Mouse (Mus musculus) layer of hippocampus, adult 9-10 months (tissue): ENCODE measurements around the gene Man1c1.
A peak's percentile ranks its signal among the peaks of the same experiment; 100 is the strongest.

Experiments used
- DNase-seq: peaks from one replicate; pipeline ENCODE4 v3.0.0; 2022; ENCODE audit warnings: low spot score

The Man1c1 gene

DNA sequence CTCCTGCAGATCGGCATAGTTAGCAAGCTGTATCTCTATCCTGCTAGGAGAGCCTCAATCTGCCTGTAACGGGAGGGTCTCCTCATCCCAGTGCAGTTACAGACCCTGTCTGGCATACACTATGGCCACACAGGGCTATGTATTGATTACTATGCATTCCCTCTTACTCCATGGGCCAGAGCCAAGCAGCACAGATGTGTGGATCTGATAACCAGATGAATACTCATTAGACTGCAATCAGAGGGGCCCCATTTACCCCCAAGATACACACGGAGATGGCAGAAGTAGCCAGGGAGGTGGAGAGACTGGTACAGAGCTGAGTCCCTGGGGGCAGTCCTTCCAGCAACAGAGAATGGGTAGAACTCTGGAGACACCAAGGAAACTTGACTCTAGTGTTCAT lies 101.5 kb downstream of the Man1c1 start:
- DNase-seq, result no peak

GRCm38 (mm10) chr4:134601981-134602380 lies 102.1 kb downstream of the Man1c1 start:
- no peak for DNase-seq

DNA sequence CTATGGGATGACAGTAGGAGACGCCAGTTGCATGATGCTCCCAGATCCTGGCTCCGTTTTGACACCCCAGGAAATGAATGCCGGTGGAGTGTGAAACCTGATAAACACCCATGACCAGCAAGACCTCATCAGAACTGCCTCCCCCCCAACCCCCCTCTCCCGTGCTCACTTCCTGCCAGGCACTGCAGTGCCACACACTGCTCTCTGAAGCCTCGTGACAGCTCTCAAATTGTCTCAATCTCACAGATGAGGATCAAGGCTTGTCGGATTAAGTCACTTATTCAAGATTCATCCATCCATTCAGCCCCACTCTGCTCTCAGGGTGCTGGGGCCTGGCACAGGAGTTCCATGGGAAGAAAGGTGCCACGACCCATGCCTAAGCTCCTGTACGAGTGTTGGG lies 102.7 kb downstream of the Man1c1 start:
- no peak for DNase-seq

DNA sequence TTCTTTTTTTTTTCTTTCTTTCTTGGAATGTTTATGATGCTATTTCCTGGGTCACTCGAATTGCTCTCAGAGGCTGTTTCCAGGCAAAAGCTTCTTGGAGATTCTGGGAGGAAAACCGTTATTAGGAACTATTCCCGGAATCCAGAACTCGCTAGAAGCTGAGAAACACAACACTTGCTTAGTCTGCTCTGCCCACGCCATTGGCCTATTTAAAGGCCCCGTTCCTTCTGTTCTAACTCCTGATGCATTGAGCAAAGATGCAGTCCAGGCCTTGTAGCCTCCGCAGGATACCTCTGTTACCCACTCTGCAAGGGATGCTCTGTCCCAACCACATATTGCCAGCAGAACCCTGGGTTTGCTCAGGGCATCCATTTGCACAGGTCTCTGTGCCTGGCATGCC lies 103.3 kb downstream of the Man1c1 start:
- no peak for DNase-seq

DNA sequence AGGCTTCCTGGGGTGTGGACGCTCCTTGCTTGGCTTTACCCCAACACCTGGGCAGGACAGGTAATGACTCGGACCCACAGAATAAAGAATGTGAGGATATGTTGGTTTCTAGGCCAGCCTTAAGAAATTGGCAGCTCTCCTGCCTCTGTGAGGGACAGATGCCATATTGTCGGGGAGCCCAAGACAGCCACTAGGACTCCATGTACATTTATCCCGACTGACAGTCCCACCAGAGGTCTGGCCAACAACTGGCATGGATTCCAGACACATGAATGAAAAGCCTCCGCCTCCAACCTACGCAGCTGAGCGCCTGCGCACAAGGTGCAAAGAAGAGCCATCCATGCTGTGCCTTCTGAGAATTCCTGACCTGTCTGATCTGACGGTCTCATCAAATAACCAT lies 104.0 kb downstream of the Man1c1 start:
- DNase-seq, result no peak

DNA sequence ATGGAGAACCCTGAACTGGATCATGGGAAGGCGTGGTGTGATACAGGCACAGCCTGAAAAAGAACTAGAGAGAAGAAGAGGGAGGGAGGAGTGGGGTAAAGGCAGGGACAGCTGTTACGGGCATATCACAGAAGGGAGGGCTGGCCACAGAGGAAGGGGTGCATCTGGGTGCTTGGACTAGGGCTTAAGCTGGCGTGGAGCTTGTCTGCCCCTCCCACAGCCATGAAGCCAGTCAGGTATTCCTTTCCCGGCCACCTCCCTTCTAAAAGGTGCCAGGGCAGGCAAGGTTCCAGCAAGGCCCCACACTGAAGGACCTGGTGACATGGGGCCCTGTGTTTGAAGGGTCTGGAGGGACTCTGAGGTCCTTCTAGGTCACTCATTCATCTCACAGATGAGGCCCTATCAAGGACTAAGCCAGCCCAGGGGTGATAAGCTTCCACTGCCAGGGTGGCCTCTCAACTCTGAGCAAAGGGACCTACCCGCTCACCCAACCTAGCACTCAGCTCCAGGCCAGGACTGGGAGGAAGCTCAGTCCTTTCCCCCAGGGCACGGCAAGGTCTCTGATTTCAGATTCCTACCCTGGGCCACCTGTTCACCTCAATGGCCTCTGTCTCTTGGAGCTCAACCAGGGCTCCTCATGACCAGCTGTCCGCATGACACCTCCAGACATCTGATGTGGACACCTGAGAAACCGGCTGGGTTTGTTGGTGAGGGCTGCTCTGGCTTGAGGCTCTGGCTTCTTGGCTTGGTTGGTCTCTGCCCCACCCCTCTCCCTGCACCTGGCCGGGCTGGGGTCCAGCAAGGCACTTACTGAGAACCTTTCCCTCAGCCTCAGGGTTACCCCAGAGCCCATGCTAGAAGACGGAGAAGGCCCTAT lies 107.0 kb downstream of the Man1c1 start:
- DNase-seq, result no peak

DNA sequence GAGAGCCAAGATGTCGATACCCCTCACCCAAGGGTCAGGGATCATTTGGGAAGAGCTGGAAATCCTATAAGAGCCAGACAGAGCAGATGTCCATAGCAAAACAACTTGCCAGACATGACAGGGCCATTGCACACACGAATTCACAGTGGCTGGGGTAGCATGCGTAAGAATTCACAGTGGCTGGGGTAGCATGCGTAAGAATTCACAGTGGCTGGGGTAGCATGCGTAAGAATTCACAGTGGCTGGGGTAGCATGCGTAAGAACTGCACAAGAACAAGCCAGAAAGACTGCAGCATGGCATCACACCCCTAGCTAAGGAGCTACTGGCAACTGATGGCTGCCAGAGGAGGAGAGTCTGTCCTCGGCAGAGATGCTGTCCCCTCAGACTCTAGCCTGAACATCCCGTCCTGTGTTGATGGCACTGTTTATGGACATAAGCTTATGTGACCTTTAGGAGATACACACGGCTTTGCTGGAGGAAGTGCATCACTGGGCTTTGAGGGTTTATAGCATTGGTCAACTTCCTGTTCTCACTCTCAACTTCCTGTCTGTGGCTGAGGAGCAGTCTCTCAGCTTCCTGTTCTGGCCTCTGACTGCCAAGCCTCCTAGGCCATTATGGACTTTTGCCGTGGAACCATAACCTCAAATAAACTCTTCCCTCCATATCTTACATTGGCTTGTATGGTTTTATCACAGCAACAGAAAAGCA lies 109.2 kb downstream of the Man1c1 start:
- DNase-seq, result no peak

DNA sequence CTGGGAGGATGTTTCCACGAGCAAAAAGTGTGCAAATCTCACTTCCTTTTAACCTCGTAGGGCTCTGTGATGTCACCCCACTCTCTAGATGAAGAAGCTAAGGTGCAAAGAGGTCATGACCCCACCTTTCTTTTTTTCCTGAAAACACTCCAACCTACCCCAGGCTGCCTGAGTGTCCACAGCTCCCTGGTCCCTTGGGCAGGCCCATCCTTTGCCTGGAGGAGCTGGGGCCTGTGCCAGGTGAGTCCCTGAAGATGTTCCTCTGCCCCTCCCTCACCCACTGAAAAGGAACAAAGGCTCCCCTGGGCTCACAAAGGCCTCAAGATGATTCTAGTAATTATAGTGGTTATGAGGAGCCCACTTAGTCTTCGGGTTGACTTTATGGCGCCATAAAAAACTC lies 111.6 kb downstream of the Man1c1 start:
- DNase-seq, result no peak

DNA sequence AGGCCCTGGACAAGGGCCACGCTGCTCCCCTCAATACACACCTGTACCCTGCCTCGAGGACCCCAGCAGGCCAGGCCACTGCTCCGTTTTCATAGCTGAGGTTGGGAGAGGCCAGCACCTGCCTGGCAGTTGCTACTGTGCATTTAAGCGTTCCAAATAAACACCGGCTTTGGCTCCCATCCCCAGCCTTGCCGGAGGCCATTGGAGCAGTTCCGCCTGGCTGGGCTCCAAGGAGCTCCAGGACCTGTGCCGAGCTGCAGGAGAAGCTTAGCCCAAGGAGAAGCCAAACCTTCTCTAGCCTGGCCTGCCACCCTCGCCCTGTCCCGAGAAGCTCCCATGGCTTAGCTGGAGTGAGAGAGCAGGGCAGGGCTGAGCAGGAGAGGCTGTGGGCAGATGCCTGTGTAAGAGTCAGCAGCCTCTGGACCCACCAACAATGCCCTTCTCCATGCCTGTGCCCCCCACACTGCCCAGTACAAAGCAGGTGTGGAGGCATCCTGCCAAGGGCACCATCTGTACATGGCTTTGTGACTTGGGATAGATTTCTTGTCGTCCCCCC lies 112.5 kb downstream of the Man1c1 start:
- DNase-seq, result no peak

DNA sequence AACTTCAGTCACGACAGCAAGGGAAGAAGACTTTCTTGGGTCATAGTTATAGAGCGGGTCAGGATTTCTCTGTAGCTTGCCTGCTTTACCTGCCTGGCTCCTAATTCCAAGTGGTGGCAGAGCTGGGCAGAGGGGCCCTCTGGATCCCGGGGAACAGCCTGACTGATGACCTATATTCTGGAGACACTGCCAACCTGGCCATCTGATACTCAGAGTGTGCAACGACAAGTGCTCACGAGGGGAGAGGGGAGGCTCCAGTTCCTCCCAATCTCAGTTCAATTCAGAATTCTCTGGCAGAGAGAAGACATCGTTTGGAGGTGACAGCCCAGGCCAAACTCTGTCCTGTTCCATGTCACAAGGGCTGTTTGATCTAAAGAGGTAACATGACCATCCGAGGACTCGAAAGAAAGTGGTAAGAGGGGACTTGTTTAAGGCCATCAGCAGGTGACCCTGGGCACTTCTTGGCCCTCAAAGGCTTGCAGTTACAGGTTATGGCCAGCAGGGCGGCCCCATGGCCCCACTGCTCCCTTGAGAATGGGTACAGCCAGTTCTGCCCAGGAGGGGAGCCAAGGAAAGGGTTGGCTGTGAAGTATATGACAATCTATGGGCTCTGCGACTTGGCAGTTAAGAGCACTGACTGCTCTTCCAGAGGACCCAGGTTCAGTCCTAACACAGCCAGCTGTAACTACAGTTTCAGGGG lies 113.7 kb downstream of the Man1c1 start:
- DNase-seq, result no peak

DNA sequence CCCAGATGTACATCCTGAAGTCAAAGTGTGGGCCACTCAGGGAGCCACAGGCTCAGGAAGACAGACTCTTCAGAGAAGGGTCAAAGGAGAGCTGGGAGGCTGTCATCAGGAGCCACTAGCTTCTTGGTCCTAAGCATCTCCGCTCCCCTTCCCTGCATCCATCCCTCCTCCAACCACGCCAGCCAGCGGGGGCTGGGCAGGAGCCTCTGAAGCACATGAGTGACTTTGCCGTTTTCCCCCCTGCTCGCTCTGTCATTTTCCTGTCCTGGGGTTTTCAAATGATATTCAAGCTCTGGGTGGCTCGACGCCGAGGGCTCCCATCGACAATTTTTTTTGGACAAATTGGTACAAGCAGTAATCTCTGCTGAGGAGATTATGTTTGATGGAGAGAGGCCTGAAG lies 114.3 kb downstream of the Man1c1 start:
- DNase-seq, result no peak

GRCm38 (mm10) chr4:134588951-134589350 lies 115.1 kb downstream of the Man1c1 start:
- no peak for DNase-seq

DNA sequence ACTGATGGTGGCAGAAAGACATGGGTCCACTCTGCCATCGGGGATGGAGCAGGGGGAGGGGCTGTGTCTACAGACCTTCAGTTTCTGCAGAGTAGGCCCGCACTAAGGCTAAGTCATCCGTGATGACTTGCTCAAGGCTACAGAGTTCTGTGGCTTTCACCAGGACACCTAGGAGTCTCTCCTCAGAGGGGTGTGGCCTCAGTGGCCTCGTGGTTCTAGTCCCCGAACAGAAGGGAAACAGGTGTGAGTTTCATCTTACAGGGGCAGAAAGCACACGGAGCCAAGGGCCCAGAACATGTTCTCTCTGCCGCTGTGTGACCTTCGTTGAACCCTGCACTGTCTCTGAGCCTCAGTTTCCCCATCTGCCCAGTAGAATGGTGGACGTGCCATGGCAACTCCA lies 115.8 kb downstream of the Man1c1 start:
- no peak for DNase-seq

- DNase-seq, result no peak
Observed at GRCm38 (mm10) chr4:134587636-134588197, 116.4 kb downstream of the Man1c1 start.

DNA sequence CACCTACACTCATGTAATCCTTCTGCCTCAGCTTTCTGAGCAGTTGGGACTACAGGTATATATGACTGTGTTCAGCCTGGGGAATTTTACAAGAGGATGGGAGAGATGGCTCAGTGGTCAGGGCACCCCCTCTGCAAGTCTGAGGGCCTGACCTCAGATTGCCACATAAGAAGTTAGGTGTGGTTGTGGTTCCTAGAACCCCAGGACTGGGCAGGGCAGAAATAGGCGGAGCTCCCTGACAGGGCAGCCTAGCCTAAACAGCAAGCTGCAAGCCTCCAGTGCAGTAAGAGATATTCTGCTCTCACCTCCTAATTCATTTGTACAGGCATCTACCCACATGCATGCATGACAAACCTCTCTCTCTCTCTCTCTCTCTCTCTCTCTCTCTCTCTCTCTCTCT lies 117.5 kb downstream of the Man1c1 start:
- no peak for DNase-seq

- no peak for DNase-seq
Observed at GRCm38 (mm10) chr4:134586126-134586525, 118.0 kb downstream of the Man1c1 start.

GRCm38 (mm10) chr4:134583513-134583912 lies 120.6 kb downstream of the Man1c1 start:
- DNase-seq, result no peak

DNA sequence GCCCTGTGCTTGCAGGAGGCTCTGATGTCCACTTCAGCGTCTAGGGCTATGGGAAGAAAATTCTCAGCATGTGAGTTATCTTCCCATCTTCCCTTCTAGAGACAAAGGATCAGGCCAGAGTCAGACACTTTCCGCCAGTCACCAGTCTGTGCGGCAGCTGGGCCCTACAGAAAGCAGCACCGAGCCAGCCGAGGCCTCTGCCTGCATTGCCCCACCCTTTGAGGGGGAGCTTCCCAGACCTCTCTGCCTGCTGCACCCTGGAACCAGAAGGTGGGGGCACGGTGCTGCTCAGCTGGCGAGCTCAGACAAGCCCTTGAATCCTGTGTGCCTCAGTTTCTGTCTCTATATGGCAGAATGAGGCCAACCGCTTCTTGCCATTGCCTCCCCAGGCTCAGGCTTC lies 122.7 kb downstream of the Man1c1 start:
- DNase-seq, result no peak

GRCm38 (mm10) chr4:134580351-134581148 lies 123.5 kb downstream of the Man1c1 start:
- DNase-seq, result peak; percentile 63

DNA sequence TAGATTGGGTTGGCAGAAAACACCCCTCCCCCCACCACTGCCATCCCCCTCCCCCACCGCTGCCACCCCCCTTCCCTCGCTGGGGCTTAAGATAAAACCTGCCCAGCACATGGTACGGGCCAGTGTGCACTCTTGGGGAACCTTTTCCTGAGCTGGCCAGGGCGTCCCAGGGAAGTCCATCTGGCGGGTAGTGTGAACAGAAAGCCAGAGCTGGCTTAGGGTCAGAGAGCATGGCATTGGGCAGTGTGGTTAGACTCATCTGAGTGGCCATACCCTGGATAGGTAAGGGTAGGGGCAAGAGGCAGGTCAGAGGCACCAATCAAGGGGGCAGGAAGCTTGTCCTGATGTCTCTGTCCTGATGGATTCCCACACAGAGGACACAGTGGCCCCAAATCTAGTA lies 124.5 kb downstream of the Man1c1 start:
- no peak for DNase-seq

- DNase-seq, result no peak
Observed at GRCm38 (mm10) chr4:134579212-134579611, 124.9 kb downstream of the Man1c1 start.
